Mouse (Mus musculus) erythroblast, embryonic 14.5 days (primary cell): ENCODE results near the gene Mcat.

Experiments used
- GATA1 ChIP-seq: IDR thresholded peaks from 2 replicates; pipeline ENCODE4 v1.6.1; 2012; ENCODE audit warnings: low read length, inconsistent platforms, mixed read lengths
- TAL1 ChIP-seq: IDR thresholded peaks from 3 replicates; pipeline ENCODE4 v1.6.1; 2012; ENCODE audit warnings: low read length, inconsistent platforms, mixed read lengths

DNA sequence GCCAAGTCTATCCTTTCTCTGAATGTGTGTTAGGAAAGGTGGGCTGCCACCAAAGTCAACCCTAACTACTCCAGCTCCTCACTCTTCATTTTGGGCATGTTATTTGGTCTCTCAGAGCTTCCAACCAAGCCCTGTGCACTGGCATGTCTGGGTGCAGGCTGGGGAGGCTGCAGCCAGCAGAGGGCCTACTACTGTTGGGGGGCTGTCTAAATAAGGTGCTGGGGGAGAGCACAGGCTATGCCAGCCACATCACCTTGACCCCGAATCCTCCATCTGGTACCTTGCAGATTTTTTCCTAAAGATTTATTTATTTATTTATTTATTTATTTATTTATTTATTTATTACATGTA is 39.4 kb upstream of the Mcat start:
- TF ChIP-seq GATA1, result no peak
- TF ChIP-seq TAL1, result no peak
